Mouse (Mus musculus) adrenal gland, postnatal 14 days (tissue): ENCODE results near the gene Nme3. TPM values are rescaled to one million over a fixed set of nuclear protein-coding genes. Genes with fewer than 3 reads are reported as not detected.
A peak's percentile ranks its signal among the peaks of the same experiment; 100 is the strongest.

Experiments
- DNase-seq: peaks from one replicate; pipeline ENCODE4 v3.0.0; 2021; ENCODE audit warnings: mixed read lengths
- total RNA-seq: library from RNA; stranded (reverse); gene quantifications from 2 replicates; pipeline ENCODE4 v1.2.3, GENCODE M21; 2021

The Nme3 gene
- total RNA-seq, 1 experiment from 2014 or later, result 47.4 TPM

- DNase-seq, result peak; percentile 61
These were observed 17.8 kb upstream of the Nme3 start for GRCm38 (mm10) chr17:24878531-24878930.

GRCm38 (mm10) chr17:24881738-24882440, 14.4 kb upstream of the Nme3 start:
- peak; percentile 70 for DNase-seq

GRCm38 (mm10) chr17:24884391-24884790, 11.9 kb upstream of the Nme3 start:
- DNase-seq, result no peak

- no peak for DNase-seq
These were observed 10.8 kb upstream of the Nme3 start for GRCm38 (mm10) chr17:24885356-24886133.

GRCm38 (mm10) chr17:24886134-24886931, 10.0 kb upstream of the Nme3 start, which contains the start of the genes Nubp2 and Spsb3:
TSS of gene Nubp2 (minus strand) at chr17:24886349.
TSS of gene Spsb3 (plus strand) at chr17:24886643.
- DNase-seq, result peak; percentile 99

GRCm38 (mm10) chr17:24886932-24887271, 9.4 kb upstream of the Nme3 start:
- DNase-seq, result no peak

GRCm38 (mm10) chr17:24887291-24888080, 8.8 kb upstream of the Nme3 start:
- peak; percentile 26 for DNase-seq

- DNase-seq, result no peak
These were observed 7.4 kb upstream of the Nme3 start for GRCm38 (mm10) chr17:24888862-24889261.

- peak; percentile 27 for DNase-seq
These were observed 5.9 kb upstream of the Nme3 start for GRCm38 (mm10) chr17:24890151-24891092.

- peak; percentile 15 for DNase-seq
These were observed 5.0 kb upstream of the Nme3 start for GRCm38 (mm10) chr17:24891321-24891720.

GRCm38 (mm10) chr17:24892785-24893184, 3.5 kb upstream of the Nme3 start:
- DNase-seq, result no peak

GRCm38 (mm10) chr17:24893276-24893675, 3.0 kb upstream of the Nme3 start:
- no peak for DNase-seq

GRCm38 (mm10) chr17:24894061-24894994, 2.0 kb upstream of the Nme3 start:
- DNase-seq, result peak; percentile 57

GRCm38 (mm10) chr17:24894995-24895547, 1.2 kb upstream of the Nme3 start, which contains the start of the genes Eme2 and Mrps34:
TSS of gene Eme2 (minus strand) at chr17:24895087.
TSS of gene Mrps34 (plus strand) at chr17:24895116.
- DNase-seq, result peak; percentile 92

GRCm38 (mm10) chr17:24895571-24896240, 594 bp upstream of the Nme3 start:
- DNase-seq, result peak; percentile 82

- DNase-seq, result no peak
These were observed 631 bp downstream of the Nme3 start for GRCm38 (mm10) chr17:24896993-24897269.

- DNase-seq, result peak; percentile 65
These were observed 1.3 kb downstream of the Nme3 start for GRCm38 (mm10) chr17:24897600-24897999.

GRCm38 (mm10) chr17:24898041-24898854, 1.9 kb downstream of the Nme3 start:
- DNase-seq, result peak; percentile 25
